Mouse (Mus musculus) thymus, adult 2 months (tissue): ENCODE results near the gene Spata21.

Experiments used
- CTCF ChIP-seq: fragments of 200-500 bp; IDR thresholded peaks from 2 replicates; pipeline ENCODE4 v1.5.1; 2012; ENCODE audit warnings: mild to moderate bottlenecking, control low read depth, low read length, moderate library complexity, borderline replicate concordance; ENCODE audit not compliant: control insufficient read depth, poor library complexity, insufficient read depth; ENCODE audit errors: extremely low read depth
- POLR2A ChIP-seq: fragments of 200-500 bp; IDR thresholded peaks from 2 replicates; pipeline ENCODE4 v1.6.1; 2012; ENCODE audit warnings: mild to moderate bottlenecking, low read length, control low read depth, moderate library complexity; ENCODE audit not compliant: control insufficient read depth, poor library complexity, insufficient read depth; ENCODE audit errors: extremely low read depth

GRCm38 (mm10) chr4:141131531-141132061 is 43.5 kb downstream of the Spata21 start:
- no peak for TF ChIP-seq CTCF
- no peak for TF ChIP-seq POLR2A
